Mouse (Mus musculus) spleen, adult 2 months (tissue): ENCODE data around the gene Olfr56.

Experiments
- CTCF ChIP-seq: fragments of 200-500 bp; IDR thresholded peaks from 2 replicates; pipeline ENCODE4 v1.5.1; 2011; ENCODE audit warnings: mild to moderate bottlenecking, inconsistent platforms; ENCODE audit not compliant: insufficient read depth, insufficient read length, insufficient replicate concordance; ENCODE audit errors: extremely low read depth
- POLR2A ChIP-seq: fragments of 200-500 bp; IDR thresholded peaks from 2 replicates; pipeline ENCODE4 v1.6.1; 2011; ENCODE audit warnings: low read depth, low read length, inconsistent platforms

DNA sequence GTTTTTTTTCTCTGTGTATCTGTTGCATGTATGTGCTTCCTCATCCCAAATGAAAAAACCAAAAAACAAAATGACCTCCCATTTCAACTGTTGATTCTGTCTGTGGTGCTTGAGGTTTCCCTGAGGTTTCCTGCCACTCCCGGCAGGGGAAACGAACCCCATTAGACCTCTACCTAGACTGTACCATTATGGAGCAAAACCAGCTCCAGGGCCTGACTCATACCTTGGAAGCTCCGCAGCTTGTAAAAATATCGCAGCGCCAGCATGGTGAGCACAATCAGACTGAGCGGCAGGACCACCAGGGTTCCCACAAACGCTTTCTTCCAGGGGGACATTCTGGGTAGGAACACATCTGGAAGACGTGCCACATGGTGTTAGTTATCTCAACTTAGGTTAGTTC, 196.7 kb downstream of the Olfr56 start:
- TF ChIP-seq CTCF (no peak), POLR2A (no peak)
